Mouse (Mus musculus) telencephalon, adult 2 months (tissue): ENCODE data around the gene Rpl36a.
A peak's percentile ranks its signal among the peaks of the same experiment; 100 is the strongest.

Experiments used
- DNase-seq: peaks from one replicate; pipeline ENCODE4 v3.0.0-alpha.2; 2011; ENCODE audit warnings: low read depth, low spot score

Gene Rpl36a

DNA sequence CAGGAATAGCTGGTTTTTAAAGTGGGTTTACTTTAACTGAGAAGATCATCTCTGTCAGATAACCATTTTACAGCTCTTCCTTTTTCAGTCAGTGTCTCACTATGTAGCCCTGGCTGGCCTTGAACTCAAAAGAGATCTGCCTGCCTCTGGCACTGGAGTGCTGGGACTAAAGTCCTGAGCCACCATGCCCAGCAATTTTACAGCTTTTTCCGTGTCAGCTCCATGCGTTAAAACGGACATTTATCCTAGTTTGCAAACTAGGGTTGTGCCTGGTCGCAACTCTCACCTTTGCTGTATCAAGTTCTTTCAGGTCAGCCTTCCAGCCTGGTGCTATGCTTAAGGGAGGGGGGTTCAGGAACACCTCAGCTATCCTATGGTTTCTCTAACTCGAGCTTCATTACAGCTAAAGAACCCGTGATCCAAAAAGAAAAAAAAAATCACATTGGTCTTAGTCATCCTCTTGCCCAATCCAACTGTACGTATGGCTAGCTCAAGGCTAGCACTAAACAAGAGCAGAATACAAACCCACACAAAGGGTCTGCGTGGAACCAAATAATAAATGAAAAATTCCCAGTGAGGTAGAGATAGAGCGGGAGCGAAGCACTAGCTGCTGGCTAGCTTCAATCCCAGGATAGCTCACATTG lies 14.6 kb downstream of the Rpl36a start:
- no peak for DNase-seq

DNA sequence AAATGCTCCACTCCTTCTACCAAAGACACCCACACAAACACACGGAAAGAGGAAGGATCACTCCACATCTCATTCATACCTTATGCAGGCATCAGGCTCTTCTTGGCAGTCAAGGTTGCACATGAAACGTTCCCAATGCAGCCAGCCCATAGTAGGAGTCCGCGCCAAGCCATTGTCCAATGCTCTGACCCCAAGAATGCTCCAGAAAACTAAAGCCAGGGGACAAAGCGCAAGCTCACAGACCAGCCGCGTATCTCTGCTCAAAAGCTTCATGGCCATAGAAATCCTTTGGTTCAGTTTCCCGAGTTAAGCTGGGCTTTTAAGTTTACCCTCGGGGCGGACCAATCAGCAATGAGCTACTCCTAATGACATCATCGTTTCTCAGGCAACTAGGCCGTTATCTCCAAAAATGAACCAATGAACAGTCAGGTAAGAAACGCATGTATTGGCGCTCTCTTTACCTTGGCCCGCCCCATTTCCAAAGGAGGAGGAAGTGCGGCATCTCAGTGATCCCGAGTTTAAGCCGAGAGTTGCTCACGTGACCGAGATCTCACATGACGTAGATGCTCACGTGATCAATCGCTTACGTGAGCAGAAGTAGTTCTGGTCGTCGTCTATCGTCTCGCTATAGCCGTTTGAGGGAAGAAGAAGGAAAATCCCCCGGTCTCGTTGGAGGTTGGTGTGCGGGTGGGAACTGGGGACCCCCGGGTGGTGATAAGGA lies 15.4 kb downstream of the Rpl36a start, which contains the start of the genes Gla and Hnrnph2:
TSS of gene Gla (minus strand) at position 467 of the 721 bp plus-strand sequence.
TSS of gene Hnrnph2 (plus strand) at position 521 of the 721 bp plus-strand sequence.
- DNase-seq, result peak; percentile 98

DNA sequence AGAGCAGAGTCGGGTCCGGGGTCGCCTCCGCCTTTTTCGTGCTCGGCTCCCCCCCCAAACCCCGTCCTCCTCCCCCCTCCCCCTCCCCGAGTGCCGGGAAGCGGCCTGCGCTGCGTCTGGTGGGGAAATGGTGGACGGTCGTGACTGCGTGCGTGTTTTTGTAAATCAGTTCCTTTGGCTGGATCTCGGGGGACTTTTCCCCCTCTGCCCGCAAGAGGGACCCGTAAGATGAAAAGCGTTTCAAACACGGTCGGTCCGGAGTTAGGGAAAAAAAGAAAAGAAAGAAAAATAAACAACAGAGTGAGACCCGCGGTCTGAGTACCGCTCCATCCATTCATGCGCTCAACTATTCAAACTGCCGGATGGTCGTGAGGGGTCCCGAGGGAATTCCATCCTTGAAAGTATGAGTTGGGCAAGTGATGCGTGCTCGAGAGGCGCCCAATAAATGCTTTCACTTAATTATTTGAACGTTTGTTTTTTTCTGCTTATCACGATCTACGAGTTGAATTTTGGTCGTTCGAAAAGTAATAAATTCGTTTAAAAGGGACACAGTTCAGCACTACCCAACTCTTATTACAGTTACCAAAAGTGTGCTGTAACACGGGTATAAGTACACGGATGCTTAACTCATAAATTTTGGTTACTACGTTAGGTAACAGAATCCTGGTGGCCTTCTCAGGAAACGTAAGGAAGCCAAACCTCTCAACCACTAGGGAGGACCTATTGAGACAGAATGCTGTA lies 16.1 kb downstream of the Rpl36a start:
- no peak for DNase-seq

DNA sequence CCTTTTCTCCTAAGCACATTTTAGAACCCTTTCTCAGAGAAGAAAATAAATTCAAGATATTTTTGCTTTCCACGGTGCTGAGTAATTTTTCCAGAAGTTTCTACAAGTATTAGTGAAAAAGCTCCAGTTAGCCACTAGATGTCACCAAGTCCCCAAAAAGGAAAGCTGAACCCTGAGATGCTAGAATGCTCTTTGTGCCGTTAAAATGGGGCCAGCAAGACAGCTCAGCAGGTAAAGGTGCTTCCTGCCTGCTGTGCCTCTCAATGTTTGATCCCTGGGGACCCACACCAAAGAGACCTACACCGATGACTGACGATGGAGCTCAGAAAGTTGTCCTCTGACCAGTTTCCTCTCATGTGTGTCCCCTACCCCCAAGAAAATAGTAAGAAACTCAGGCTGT lies 24.0 kb downstream of the Rpl36a start:
- DNase-seq, result no peak

DNA sequence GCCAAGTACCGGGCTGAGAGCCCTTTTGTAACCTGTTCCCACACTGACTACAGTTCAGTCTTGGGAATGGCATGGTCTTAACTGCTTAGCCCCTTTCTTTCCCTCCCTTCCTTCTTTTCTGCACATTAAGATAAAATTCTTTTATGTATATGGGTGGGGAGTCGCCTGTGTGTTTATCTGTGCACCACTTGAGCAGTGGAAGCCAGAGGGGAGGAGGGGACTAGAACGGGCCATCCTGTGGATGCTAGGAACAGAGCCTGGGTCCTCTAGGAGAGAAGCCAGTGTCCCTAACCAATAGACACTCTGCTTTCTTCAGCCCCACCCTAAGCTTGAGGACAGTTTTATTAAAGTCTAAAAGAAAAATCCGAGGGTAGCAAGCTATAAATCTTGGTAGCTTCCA lies 25.5 kb downstream of the Rpl36a start:
- DNase-seq, result no peak

DNA sequence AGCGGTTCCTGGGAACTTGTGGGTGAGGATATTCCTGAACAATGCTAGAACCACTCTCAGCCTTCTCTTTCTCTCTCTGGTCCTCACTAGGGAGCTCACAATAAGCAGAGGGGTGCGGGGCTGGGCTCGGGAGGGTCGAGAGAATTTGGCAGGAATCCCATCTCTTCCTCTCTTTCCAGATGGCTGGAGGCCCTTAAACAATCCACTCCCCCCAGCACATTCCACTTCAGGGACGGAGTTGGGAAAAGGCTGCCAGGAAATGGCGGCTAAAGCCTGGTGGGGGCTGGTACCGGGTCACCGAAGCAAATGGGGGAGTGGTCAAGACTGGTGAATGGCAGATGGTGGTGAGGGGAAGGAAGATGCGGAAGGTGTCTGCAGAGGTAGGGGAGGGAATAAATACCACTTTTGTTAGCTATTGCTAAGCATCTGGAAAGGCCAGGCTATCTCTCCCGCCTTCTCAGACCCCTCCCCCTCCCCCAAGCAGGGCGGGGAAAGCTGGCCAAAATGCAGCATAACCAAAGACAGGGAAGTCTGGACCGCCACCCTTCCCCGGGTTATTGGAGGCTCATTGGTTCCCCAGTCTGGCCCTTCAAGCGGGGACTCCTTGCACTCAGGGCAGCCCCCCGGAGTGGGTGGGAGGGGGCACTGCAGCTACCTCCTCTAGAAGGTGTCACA lies 27.0 kb downstream of the Rpl36a start:
- DNase-seq, result no peak

DNA sequence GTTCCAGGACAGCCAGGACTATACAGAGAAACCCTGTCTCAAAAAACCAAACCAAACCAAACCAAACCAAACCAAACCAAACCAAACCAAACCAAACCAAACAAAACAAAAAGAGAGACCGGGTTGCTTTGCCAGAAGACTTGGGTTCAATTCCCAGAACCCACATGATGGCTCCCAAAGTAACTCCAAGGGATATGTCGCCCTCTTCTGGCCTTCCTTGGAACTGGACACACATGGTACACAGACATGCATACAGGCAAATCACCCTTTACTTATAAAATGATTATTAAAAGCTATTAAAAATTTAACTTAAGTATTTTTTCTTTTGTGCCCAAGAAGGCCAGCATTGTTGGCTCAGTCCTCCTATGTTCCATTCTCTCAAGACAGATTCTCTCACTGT lies 28.9 kb downstream of the Rpl36a start:
- no peak for DNase-seq

DNA sequence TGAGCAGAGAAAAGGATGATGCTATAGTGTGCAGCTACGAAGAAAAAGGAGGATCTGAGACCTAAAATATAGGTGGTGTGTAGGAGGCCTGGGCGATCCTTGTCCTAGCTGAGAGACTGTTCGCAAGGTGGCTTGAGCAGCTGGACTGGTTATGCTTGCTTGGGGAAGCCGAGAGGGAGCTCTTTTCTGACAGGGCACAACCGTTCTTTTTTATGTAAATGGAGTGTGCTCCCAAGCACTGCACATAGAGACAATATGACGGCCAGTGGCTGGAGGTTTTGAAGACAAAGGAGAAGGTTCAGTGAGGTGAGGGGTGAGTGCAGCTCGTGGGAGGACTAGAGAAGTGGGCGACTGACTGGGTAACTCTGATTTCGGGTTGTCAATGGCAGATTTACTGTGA lies 34.2 kb downstream of the Rpl36a start:
- DNase-seq, result no peak

DNA sequence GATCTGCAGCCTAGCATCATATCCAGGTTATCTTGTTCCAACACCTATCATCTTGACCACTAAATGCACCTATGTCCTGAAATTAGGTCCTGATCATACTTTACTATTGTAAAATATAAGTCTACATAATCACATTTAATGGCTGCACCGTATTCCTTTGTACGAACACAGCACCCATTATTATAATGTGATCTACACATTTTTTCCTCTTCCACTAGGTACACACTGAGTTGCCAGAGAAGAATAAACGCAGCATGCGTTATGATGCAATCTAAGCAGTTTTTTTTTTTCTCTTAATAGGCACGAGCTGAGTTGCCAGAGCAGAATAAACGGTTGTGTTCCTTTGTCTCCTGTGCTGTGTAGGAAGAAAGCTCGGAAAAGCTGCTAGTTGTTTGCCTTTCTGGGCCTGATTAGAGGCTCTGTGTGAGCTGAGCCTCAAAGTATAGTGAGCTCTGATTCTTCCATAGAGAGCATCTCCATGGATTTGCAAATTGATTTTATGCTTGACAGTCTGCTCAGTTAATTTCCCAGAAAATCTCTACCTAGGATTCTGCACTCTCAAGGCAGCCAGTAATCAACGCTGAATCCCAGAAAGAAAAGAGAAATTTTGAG lies 34.9 kb downstream of the Rpl36a start:
- no peak for DNase-seq

DNA sequence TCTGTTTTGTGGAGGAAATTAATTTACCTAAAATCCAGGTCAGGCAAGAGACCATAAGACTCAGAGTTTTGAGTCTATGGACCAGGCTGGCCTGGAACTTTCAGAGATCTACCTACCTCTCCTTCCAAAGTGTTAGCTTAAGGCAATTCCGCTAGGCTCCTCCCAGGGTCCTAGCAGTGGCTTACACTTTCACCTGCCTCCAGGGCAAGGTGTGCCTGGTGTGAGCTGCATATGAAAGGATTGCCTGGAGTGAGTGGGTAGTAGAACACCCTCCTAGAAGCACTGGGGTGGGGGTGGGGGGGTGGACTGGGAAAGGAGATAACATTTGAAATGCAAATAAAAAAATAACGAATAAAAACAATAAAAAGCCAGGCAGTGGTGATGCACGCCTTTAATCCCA lies 36.2 kb downstream of the Rpl36a start:
- DNase-seq, result no peak

DNA sequence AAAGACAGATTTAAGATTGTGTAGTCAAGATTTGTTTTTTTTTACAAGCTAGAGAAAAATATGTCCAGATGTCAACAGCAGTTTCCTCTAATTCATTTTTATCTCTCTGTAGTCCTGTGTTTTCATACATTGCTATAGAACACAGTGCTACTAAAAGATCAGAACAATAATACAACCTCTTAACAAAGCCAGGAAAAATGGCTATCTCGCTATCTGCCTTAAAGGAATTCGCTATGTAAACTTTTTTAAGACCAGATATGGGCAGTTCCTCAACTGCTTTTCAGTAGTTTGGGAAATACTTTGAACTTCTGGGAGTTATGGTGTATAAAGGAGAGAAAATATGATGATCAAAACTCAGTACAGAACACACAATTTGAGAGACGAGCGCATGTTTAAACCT lies 37.9 kb downstream of the Rpl36a start:
- no peak for DNase-seq

DNA sequence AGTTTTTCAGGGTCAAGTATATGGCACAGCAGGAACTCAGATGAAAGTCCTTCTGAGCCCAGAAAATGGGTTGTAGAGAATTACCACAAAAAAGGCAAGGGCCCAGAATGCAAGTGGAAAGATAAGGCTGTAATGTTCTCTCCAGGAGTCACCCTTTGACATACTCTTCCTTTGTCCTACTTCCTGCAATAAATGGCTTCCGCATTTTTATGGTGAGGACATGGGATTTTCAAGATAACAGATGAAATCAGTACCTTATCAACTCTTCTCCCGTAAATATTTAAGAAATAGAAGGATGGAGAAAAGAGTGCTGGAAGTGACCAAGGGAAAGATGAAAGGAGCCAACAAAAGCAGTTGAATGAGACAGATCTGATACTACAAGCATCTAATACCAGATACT lies 42.7 kb downstream of the Rpl36a start:
- DNase-seq, result no peak

DNA sequence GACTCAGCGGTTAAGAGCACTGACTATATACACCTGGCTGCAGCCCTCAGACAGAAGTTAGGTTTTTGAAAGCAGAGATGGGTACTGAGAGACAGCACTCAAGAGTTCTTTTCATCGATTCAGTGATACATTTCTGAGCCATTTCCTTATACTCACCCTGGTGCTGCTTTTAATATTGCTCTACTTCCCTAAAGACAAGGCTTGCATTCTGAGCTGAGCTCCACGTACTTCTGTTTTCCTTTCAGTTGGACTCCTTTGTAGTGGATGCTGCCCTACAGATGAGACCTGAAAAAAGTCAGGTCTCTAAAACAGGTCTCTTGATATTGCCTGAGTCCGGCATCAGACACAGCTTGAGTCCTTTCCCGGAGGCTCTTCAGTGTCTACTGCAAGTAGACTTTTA lies 47.3 kb downstream of the Rpl36a start:
- DNase-seq, result no peak

DNA sequence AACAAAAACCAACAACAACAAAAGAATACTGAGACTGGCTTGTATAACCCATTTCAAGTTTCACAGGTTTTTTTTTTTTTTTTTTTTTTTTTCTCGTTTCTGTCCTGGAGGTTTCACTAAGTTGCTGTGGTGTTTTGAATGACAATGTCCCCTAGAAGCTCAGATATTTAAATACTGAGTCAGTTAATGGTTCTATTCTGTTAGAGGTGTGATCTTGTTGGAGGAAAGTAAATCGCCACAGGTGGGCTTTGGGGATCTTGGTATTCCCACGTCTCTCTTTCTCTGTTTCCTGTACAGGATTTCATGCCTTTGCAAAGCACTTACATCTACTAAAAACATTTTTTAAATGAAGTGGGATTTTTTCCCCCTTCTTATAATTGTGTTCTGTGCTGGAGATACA lies 49.7 kb downstream of the Rpl36a start:
- DNase-seq, result no peak

DNA sequence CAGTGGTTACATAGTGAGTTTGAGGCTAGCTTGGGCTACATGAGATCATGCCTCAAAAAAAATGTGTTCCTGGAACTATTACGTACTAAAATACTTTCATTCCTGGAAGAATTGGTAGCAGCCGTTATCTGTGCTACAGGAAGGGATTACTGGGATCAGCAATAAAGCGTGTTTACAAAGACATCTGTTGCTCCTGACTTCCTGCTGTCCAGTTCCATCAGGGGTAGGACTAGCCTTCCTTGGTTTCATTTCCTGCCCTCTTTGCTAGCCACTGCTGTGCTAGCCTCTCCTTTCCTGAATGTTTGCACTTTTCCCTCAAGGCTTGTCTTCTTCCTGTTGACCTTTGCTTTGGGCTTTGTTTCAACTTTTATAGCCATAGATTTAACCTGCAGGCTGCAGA lies 50.4 kb downstream of the Rpl36a start:
- DNase-seq, result no peak
